Mouse (Mus musculus): ENCODE results near the gene Cobl. TPM values are rescaled to one million over a fixed set of nuclear protein-coding genes. Genes with fewer than 3 reads are reported as not detected.
A peak's percentile ranks its signal among the peaks of the same experiment; 100 is the strongest.

Cobl gene
- polyA plus RNA-seq, 1 experiment from 2014 or later: 10.4 TPM

GRCm38 (mm10) chr11:12299701-12300446 lies 164.9 kb downstream of the Cobl start:
- H3K9ac ChIP-seq (replicated peaks; ENCODE audit: low read length): no peak overlapping the region; the same call in 1 of the 2 replicates
- no peaks in the 10 kb centered on the region for H3K9me3 ChIP-seq (ENCODE audit: control insufficient read depth, low read length)
- 39% methylated on average over 5 of the region's 5 CpGs for WGBS
- ATAC-seq (ENCODE audit: low FRiP score, low TSS enrichment) (no peak), DNase-seq (peak; percentile 55)
- H3K4me3 ChIP-seq (replicated peaks; ENCODE audit: low read depth, low read length): no peak overlapping the region
- no peak overlapping the region for H3K4me2 ChIP-seq (ENCODE audit: low read length)
- H3K27ac ChIP-seq (replicated peaks; ENCODE audit: low read depth, low read length): peak overlapping the region; percentile 20; the same call in 1 of the 2 replicates
- no peaks in the 10 kb centered on the region for H3K36me3 ChIP-seq (ENCODE audit: control insufficient read depth, insufficient read depth, low read length)
- 0 out of 2 replicates have a peak, but pooled peaks cover 3% of the 10 kb centered on the region for H3K4me1 ChIP-seq (ENCODE audit: control insufficient read depth, insufficient read depth, low read length)
- peaks cover 14% of the 10 kb centered on the region; the same call in 1 of the 2 replicates for H3K27me3 ChIP-seq (ENCODE audit: control insufficient read depth, insufficient read depth, low read length)

GRCm38 (mm10) chr11:12291654-12291935 lies 173.2 kb downstream of the Cobl start:
- H3K27ac ChIP-seq (replicated peaks; ENCODE audit: low read depth, low read length): no peak overlapping the region
- no peak overlapping the region for H3K4me2 ChIP-seq (ENCODE audit: low read length)
- H3K36me3 ChIP-seq (ENCODE audit: control insufficient read depth, insufficient read depth, low read length): no peaks in the 10 kb centered on the region
- H3K9ac ChIP-seq (replicated peaks; ENCODE audit: low read length): no peak overlapping the region
- no peaks in the 10 kb centered on the region for H3K9me3 ChIP-seq (ENCODE audit: control insufficient read depth, low read length)
- DNase-seq (no peak), ATAC-seq (ENCODE audit: low FRiP score, low TSS enrichment) (peak; percentile 27; the same call in 1 of the 2 replicates)
- 30% methylated on average over 3 of the region's 3 CpGs for WGBS
- peaks cover 13% of the 10 kb centered on the region; the same call in 1 of the 2 replicates for H3K27me3 ChIP-seq (ENCODE audit: control insufficient read depth, insufficient read depth, low read length)
- no peak overlapping the region for H3K4me3 ChIP-seq (replicated peaks; ENCODE audit: low read depth, low read length)
- peaks cover 3% of the 10 kb centered on the region; the same call in 1 of the 2 replicates for H3K4me1 ChIP-seq (ENCODE audit: control insufficient read depth, insufficient read depth, low read length)

GRCm38 (mm10) chr11:12290911-12291653 lies 173.7 kb downstream of the Cobl start:
- Histone ChIP-seq H3K27ac (replicated peaks; ENCODE audit: low read depth, low read length) (peak overlapping the region; percentile 57; the same call in 1 of the 2 replicates), H3K9ac (replicated peaks; ENCODE audit: low read length) (no peak overlapping the region), H3K4me1 (ENCODE audit: control insufficient read depth, insufficient read depth, low read length) (peaks cover 3% of the 10 kb centered on the region; the same call in 1 of the 2 replicates), H3K27me3 (ENCODE audit: control insufficient read depth, insufficient read depth, low read length) (0 out of 2 replicates have a peak, but pooled peaks cover 9% of the 10 kb centered on the region), H3K4me3 (replicated peaks; ENCODE audit: low read depth, low read length) (no peak overlapping the region), H3K36me3 (ENCODE audit: control insufficient read depth, insufficient read depth, low read length) (no peaks in the 10 kb centered on the region), H3K4me2 (ENCODE audit: low read length) (no peak overlapping the region; the same call in 1 of the 2 replicates), H3K9me3 (ENCODE audit: control insufficient read depth, low read length) (no peaks in the 10 kb centered on the region)
- 44% methylated on average over 7 of the region's 7 CpGs for WGBS
- peak; percentile 87 for ATAC-seq (ENCODE audit: low FRiP score, low TSS enrichment)
- peak; percentile 95 for DNase-seq

- no peak overlapping the region for H3K9ac ChIP-seq (replicated peaks; ENCODE audit: low read length)
- no peak for ATAC-seq (ENCODE audit: low FRiP score, low TSS enrichment)
- no peak overlapping the region for H3K4me3 ChIP-seq (replicated peaks; ENCODE audit: low read depth, low read length)
- no peak overlapping the region for H3K4me2 ChIP-seq (ENCODE audit: low read length)
- H3K27ac ChIP-seq (replicated peaks; ENCODE audit: low read depth, low read length): no peak overlapping the region
- no peaks in the 10 kb centered on the region for H3K4me1 ChIP-seq (ENCODE audit: control insufficient read depth, insufficient read depth, low read length)
- no peaks in the 10 kb centered on the region for H3K9me3 ChIP-seq (ENCODE audit: control insufficient read depth, low read length)
- no peaks in the 10 kb centered on the region for H3K36me3 ChIP-seq (ENCODE audit: control insufficient read depth, insufficient read depth, low read length)
- no peak for DNase-seq
- H3K27me3 ChIP-seq (ENCODE audit: control insufficient read depth, insufficient read depth, low read length): 0 out of 2 replicates have a peak, but pooled peaks cover 2% of the 10 kb centered on the region
- 91% methylated on average over 4 of the region's 4 CpGs for WGBS
Observed at GRCm38 (mm10) chr11:12285319-12286021, 179.3 kb downstream of the Cobl start.

- Histone ChIP-seq H3K27ac (replicated peaks; ENCODE audit: low read depth, low read length) (no peak overlapping the region), H3K4me2 (ENCODE audit: low read length) (no peak overlapping the region), H3K4me1 (ENCODE audit: control insufficient read depth, insufficient read depth, low read length) (no peaks in the 10 kb centered on the region), H3K9ac (replicated peaks; ENCODE audit: low read length) (no peak overlapping the region), H3K27me3 (ENCODE audit: control insufficient read depth, insufficient read depth, low read length) (no peaks in the 10 kb centered on the region), H3K36me3 (ENCODE audit: control insufficient read depth, insufficient read depth, low read length) (no peaks in the 10 kb centered on the region), H3K4me3 (replicated peaks; ENCODE audit: low read depth, low read length) (no peak overlapping the region), H3K9me3 (ENCODE audit: control insufficient read depth, low read length) (no peaks in the 10 kb centered on the region)
- no peak for DNase-seq
- ATAC-seq (ENCODE audit: low FRiP score, low TSS enrichment): no peak
- 75% methylated on average over 7 of the region's 7 CpGs for WGBS
Observed at GRCm38 (mm10) chr11:12280711-12281110, 184.0 kb downstream of the Cobl start.

- WGBS: 88% methylated on average over 2 of the region's 2 CpGs
- no peaks in the 10 kb centered on the region for H3K4me1 ChIP-seq (ENCODE audit: control insufficient read depth, insufficient read depth, low read length)
- DNase-seq (no peak), ATAC-seq (ENCODE audit: low FRiP score, low TSS enrichment) (no peak)
- H3K27me3 ChIP-seq (ENCODE audit: control insufficient read depth, insufficient read depth, low read length): no peaks in the 10 kb centered on the region
- H3K27ac ChIP-seq (replicated peaks; ENCODE audit: low read depth, low read length): no peak overlapping the region
- H3K36me3 ChIP-seq (ENCODE audit: control insufficient read depth, insufficient read depth, low read length): no peaks in the 10 kb centered on the region
- no peak overlapping the region for H3K4me3 ChIP-seq (replicated peaks; ENCODE audit: low read depth, low read length)
- no peak overlapping the region for H3K9ac ChIP-seq (replicated peaks; ENCODE audit: low read length)
- H3K9me3 ChIP-seq (ENCODE audit: control insufficient read depth, low read length): no peaks in the 10 kb centered on the region
- H3K4me2 ChIP-seq (ENCODE audit: low read length): no peak overlapping the region
Observed at GRCm38 (mm10) chr11:12274276-12274675, 190.5 kb downstream of the Cobl start.

GRCm38 (mm10) chr11:12273726-12274125 lies 191.0 kb downstream of the Cobl start:
- no peak overlapping the region for H3K4me2 ChIP-seq (ENCODE audit: low read length)
- H3K9me3 ChIP-seq (ENCODE audit: control insufficient read depth, low read length): no peaks in the 10 kb centered on the region
- no peak overlapping the region for H3K9ac ChIP-seq (replicated peaks; ENCODE audit: low read length)
- 91% methylated on average over 6 of the region's 6 CpGs for WGBS
- ATAC-seq (ENCODE audit: low FRiP score, low TSS enrichment) (no peak), DNase-seq (no peak)
- no peak overlapping the region for H3K27ac ChIP-seq (replicated peaks; ENCODE audit: low read depth, low read length)
- H3K4me3 ChIP-seq (replicated peaks; ENCODE audit: low read depth, low read length): no peak overlapping the region
- H3K27me3 ChIP-seq (ENCODE audit: control insufficient read depth, insufficient read depth, low read length): no peaks in the 10 kb centered on the region
- H3K36me3 ChIP-seq (ENCODE audit: control insufficient read depth, insufficient read depth, low read length): no peaks in the 10 kb centered on the region
- no peaks in the 10 kb centered on the region for H3K4me1 ChIP-seq (ENCODE audit: control insufficient read depth, insufficient read depth, low read length)

GRCm38 (mm10) chr11:12258411-12258810 lies 206.3 kb downstream of the Cobl start:
- Histone ChIP-seq H3K9ac (replicated peaks; ENCODE audit: low read length) (no peak overlapping the region), H3K36me3 (ENCODE audit: control insufficient read depth, insufficient read depth, low read length) (peaks cover 5% of the 10 kb centered on the region; the same call in 1 of the 2 replicates), H3K4me3 (replicated peaks; ENCODE audit: low read depth, low read length) (no peak overlapping the region), H3K27me3 (ENCODE audit: control insufficient read depth, insufficient read depth, low read length) (no peaks in the 10 kb centered on the region), H3K27ac (replicated peaks; ENCODE audit: low read depth, low read length) (no peak overlapping the region), H3K4me2 (ENCODE audit: low read length) (no peak overlapping the region), H3K4me1 (ENCODE audit: control insufficient read depth, insufficient read depth, low read length) (peaks cover 8% of the 10 kb centered on the region; the same call in 1 of the 2 replicates), H3K9me3 (ENCODE audit: control insufficient read depth, low read length) (no peaks in the 10 kb centered on the region)
- WGBS: 61% methylated on average over 2 of the region's 2 CpGs
- ATAC-seq (ENCODE audit: low FRiP score, low TSS enrichment): no peak
- DNase-seq: no peak
